Mouse (Mus musculus) brain, adult 10 weeks (tissue): ENCODE measurements around the gene Mxd1. TPM values are rescaled to one million over a fixed set of nuclear protein-coding genes. Genes with fewer than 3 reads are reported as not detected.

Source experiments
- polyA plus RNA-seq: library from polyadenylated mRNA; stranded (reverse); fragments of 350-450 nt; fragmentation: Illumina TruSeq; extraction: RNeasy Lipid Tissue Mini Kit (QIAGEN cat#74804); gene quantifications from one replicate; pipeline ENCODE4 v1.2.3, GENCODE M21; 2015; ENCODE audit warnings: low read depth, low replicate concordance

The Mxd1 gene
- polyA plus RNA-seq = 11.7 TPM

GRCm38 (mm10) chr6:86668580-86669239 lies at the start of gene Mxd1:
Gene Mxd1, minus strand, starts transcription at chr6:86669161.

DNA sequence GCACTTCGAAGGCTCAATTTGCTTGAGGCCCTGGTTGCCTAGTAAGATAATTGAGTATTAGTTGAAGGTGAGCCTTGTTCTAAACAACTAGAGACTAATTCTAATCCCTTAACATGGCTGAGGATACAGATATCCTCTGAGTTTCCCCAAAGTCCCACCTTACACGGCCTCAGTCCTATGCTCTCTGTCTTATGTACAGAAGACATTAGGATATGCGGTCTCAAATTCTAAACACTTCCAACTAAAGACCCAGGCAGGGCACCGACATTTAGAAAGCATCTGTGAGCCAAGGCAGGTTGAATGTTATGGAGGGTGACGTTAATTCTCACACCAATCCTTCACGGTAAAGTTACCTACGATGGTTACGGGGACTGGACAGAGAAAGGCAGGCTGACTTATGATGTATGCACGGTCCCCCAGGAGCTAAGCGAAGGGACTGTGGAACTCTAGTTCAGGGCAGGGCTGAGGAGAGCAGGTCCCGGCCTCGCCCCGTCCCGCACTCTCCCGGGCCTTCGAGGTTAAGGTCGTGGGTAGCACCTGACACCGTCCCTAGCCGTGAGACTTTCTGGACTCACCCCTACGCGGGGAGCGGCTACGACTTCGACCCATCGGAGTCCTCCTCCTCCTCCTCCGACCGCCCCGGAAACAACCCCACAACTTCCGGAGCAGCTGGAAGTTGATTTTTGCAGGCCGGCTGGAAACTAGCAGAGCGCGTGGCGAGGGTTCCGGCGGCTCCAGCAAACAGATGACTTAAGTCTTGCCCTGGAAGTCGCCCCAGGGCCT lies 15.1 kb upstream of the Mxd1 start, which contains the start of gene Snrnp27:
Snrnp27 (minus strand) TSS at position 651 of the 783 bp plus-strand sequence.

GRCm38 (mm10) chr6:86627946-86628345 lies 41.0 kb downstream of the Mxd1 start, which contains the start of gene Asprv1:
Gene Asprv1, plus strand, starts transcription at chr6:86628164.

Other genes with a start within 250 kb of the Mxd1 start
- 0.82 TPM for gene Gm44790, start 242.5 kb downstream of the Mxd1 start, polyA plus RNA-seq
- gene C87436, start 230.8 kb downstream of the Mxd1 start, polyA plus RNA-seq = 19.1 TPM
- gene Pcbp1, start 142.8 kb downstream of the Mxd1 start, polyA plus RNA-seq = 169 TPM
- 0.79 TPM for gene Asprv1, start 41.0 kb downstream of the Mxd1 start, polyA plus RNA-seq
- 112 TPM for gene Snrnp27, start 15.4 kb upstream of the Mxd1 start, polyA plus RNA-seq
- 26.4 TPM for gene Gmcl1, start 64.2 kb upstream of the Mxd1 start, polyA plus RNA-seq
- gene Anxa4, start 124.4 kb upstream of the Mxd1 start, polyA plus RNA-seq = 5.2 TPM
- 182 TPM for gene Aak1, start 180.4 kb upstream of the Mxd1 start, polyA plus RNA-seq